Mouse (Mus musculus) intestine, embryonic 16.5 days (tissue): ENCODE measurements around the gene Lipc. TPM values are rescaled to one million over a fixed set of nuclear protein-coding genes. Genes with fewer than 3 reads are reported as not detected.
A peak's percentile ranks its signal among the peaks of the same experiment; 100 is the strongest.

Experiments used
- ATAC-seq: fragments of 200-750 bp; cut with Nextera tagmentation; 2 replicates; pipeline ENCODE4 v1.8.0; 2017; ENCODE audit warnings: moderate TSS enrichment, moderate library complexity
- H3K27ac ChIP-seq: fragments of 300-500 bp; sonication (generic); 2 replicates; pipeline ENCODE4 v1.5.1; 2014; ENCODE audit warnings: mild to moderate bottlenecking, low read length
- H3K27me3 ChIP-seq: fragments of 300-500 bp; sonication (generic); replicated peaks from 2 replicates; pipeline ENCODE4 v1.6.1; 2014; ENCODE audit warnings: low read length, control low read depth, mixed read lengths; ENCODE audit not compliant: control insufficient read depth, insufficient read depth
- H3K36me3 ChIP-seq: fragments of 300-500 bp; sonication (generic); 2 replicates; pipeline ENCODE4 v1.6.1; 2014; ENCODE audit warnings: low read length, control low read depth; ENCODE audit not compliant: control insufficient read depth, insufficient read depth
- H3K4me1 ChIP-seq: fragments of 300-500 bp; sonication (generic); 2 replicates; pipeline ENCODE4 v1.6.1; 2014; ENCODE audit warnings: low read length, control low read depth, mixed read lengths; ENCODE audit not compliant: control insufficient read depth, insufficient read depth
- H3K4me2 ChIP-seq: fragments of 300-500 bp; sonication (generic); 2 replicates; pipeline ENCODE4 v1.6.1; 2014; ENCODE audit warnings: low read depth, low read length, control low read depth
- H3K4me3 ChIP-seq: fragments of 300-500 bp; sonication (generic); 2 replicates; pipeline ENCODE4 v1.5.1; 2014; ENCODE audit warnings: mild to moderate bottlenecking, low read length
- H3K9ac ChIP-seq: fragments of 300-500 bp; sonication (generic); 2 replicates; pipeline ENCODE4 v1.6.1; 2014; ENCODE audit warnings: low read depth, low read length
- H3K9me3 ChIP-seq: fragments of 300-500 bp; sonication (generic); 2 replicates; pipeline ENCODE4 v1.6.1; 2016; ENCODE audit warnings: low read length, control low read depth; ENCODE audit not compliant: control insufficient read depth
- WGBS: fragments of 180-500 bp; shearing (Covaris S2); extraction: QIAGEN DNeasy Blood & Tissue Kit; methylation state at CpG from one replicate; pipeline ENCODE4 v1.1.7; 2014; 5-methylcytosine and 5-hydroxymethylcytosine counted together
- polyA plus RNA-seq: library from polyadenylated mRNA; unstranded; fragments of >200 nt; fragmentation: Nextera tagmentation; extraction: Ambion mirVana; gene quantifications from 2 replicates; pipeline ENCODE4 v1.2.1, GENCODE M21; 2015

Lipc gene
- polyA plus RNA-seq, 1 experiment from 2014 or later = 1.4 TPM

- H3K27ac ChIP-seq = no peak overlapping the region
- no peak for ATAC-seq
- no peak overlapping the region for H3K4me2 ChIP-seq
- no peaks in the 10 kb centered on the region for H3K27me3 ChIP-seq
- 60% methylated on average over 1 of the region's 1 CpGs for WGBS
- no peaks in the 10 kb centered on the region for H3K9me3 ChIP-seq
- no peak overlapping the region for H3K9ac ChIP-seq
- H3K4me3 ChIP-seq = no peak overlapping the region
- H3K4me1 ChIP-seq = 0 out of 2 replicates have a peak, but pooled peaks cover 2% of the 10 kb centered on the region
- H3K36me3 ChIP-seq = no peaks in the 10 kb centered on the region
Observed at GRCm38 (mm10) chr9:70977392-70977791, 25.4 kb upstream of the Lipc start.

GRCm38 (mm10) chr9:70975921-70976320 is 23.9 kb upstream of the Lipc start:
- H3K4me1 ChIP-seq = no peaks in the 10 kb centered on the region
- no peak for ATAC-seq
- H3K27ac ChIP-seq = no peak overlapping the region
- H3K36me3 ChIP-seq = no peaks in the 10 kb centered on the region
- 96% methylated on average over 2 of the region's 2 CpGs for WGBS
- no peak overlapping the region for H3K4me2 ChIP-seq
- no peak overlapping the region for H3K9ac ChIP-seq
- no peaks in the 10 kb centered on the region for H3K27me3 ChIP-seq
- no peaks in the 10 kb centered on the region for H3K9me3 ChIP-seq
- H3K4me3 ChIP-seq = no peak overlapping the region

GRCm38 (mm10) chr9:70973286-70973685 is 21.3 kb upstream of the Lipc start:
- no peak overlapping the region for H3K4me3 ChIP-seq
- no peak overlapping the region for H3K9ac ChIP-seq
- H3K36me3 ChIP-seq = no peaks in the 10 kb centered on the region
- H3K9me3 ChIP-seq = no peaks in the 10 kb centered on the region
- no peak overlapping the region for H3K27ac ChIP-seq
- peak; percentile 58; the same call in 1 of the 2 replicates for ATAC-seq
- no peaks in the 10 kb centered on the region for H3K27me3 ChIP-seq
- H3K4me2 ChIP-seq = no peak overlapping the region
- H3K4me1 ChIP-seq = no peaks in the 10 kb centered on the region

DNA sequence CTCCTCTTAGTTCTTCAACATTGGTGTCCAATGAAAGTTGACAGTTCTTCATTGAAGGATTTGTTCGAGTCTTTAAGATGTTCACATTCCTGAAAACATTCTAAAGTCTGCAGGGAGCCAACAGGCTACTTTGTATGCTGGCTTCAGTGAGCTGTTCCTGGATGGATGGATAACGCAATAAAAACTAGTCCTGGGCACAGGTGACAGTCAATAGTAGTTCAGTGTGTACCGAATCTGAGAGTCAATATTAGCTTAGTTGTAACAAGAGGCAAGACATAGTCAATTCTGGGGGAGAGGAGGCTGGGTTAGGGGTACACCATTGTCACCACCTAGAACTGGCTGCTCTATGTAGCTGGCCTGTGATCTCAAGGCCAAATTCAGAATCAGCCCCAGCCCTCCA is 17.2 kb upstream of the Lipc start:
- no peaks in the 10 kb centered on the region for H3K4me1 ChIP-seq
- no peaks in the 10 kb centered on the region for H3K9me3 ChIP-seq
- no peak overlapping the region for H3K4me2 ChIP-seq
- H3K9ac ChIP-seq = no peak overlapping the region
- H3K27ac ChIP-seq = no peak overlapping the region
- ATAC-seq = no peak
- no peaks in the 10 kb centered on the region for H3K27me3 ChIP-seq
- H3K4me3 ChIP-seq = no peak overlapping the region
- 54% methylated on average over 3 of the region's 3 CpGs for WGBS
- H3K36me3 ChIP-seq = no peaks in the 10 kb centered on the region

- no peaks in the 10 kb centered on the region for H3K4me1 ChIP-seq
Observed at GRCm38 (mm10) chr9:70965999-70966994, 14.3 kb upstream of the Lipc start.

GRCm38 (mm10) chr9:70965422-70965821 is 13.4 kb upstream of the Lipc start:
- Histone ChIP-seq H3K27ac (no peak overlapping the region), H3K9ac (no peak overlapping the region), H3K4me1 (no peaks in the 10 kb centered on the region), H3K27me3 (no peaks in the 10 kb centered on the region), H3K4me3 (no peak overlapping the region), H3K9me3 (no peaks in the 10 kb centered on the region), H3K4me2 (no peak overlapping the region), H3K36me3 (no peaks in the 10 kb centered on the region)
- ATAC-seq = no peak
- WGBS = 95% methylated on average over 2 of the region's 2 CpGs

More at GRCm38 (mm10) chr9:70965999-70966994, 14.3 kb upstream of the Lipc start:
- Histone ChIP-seq H3K27ac (no peak overlapping the region), H3K27me3 (no peaks in the 10 kb centered on the region), H3K4me3 (no peak overlapping the region), H3K4me2 (no peak overlapping the region), H3K36me3 (no peaks in the 10 kb centered on the region), H3K9ac (no peak overlapping the region), H3K9me3 (no peaks in the 10 kb centered on the region)
- no peak for ATAC-seq
- 69% methylated on average over 17 of the region's 17 CpGs for WGBS

- H3K36me3 ChIP-seq = no peaks in the 10 kb centered on the region
Observed at GRCm38 (mm10) chr9:70965011-70965410, 13.0 kb upstream of the Lipc start.

DNA sequence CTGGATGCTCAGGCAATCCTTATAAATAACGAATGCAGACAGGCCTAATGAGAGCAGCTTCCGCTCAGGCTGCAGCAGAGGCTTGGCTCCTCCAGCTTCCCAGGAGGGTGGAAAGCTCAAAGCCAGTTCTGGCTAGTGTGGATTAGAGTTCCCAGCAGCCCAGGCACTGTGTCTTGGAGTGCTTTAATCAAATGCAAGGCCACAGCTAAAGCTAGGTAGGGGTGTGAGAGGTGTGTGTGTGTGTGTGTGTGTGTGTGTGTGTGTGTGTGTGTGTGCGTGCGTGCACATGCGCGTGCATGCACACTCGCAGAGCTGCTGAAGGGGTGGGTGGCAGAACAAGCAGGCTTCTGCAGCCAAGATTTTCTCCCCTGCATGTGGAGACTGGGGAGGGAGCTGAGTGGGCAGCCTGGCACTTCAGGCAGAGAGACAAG is 11.4 kb upstream of the Lipc start:
- no peaks in the 10 kb centered on the region for H3K4me1 ChIP-seq
- 84% methylated on average over 7 of the region's 7 CpGs for WGBS

More at GRCm38 (mm10) chr9:70965011-70965410, 13.0 kb upstream of the Lipc start:
- no peak overlapping the region for H3K4me2 ChIP-seq
- H3K27me3 ChIP-seq = no peaks in the 10 kb centered on the region
- H3K4me1 ChIP-seq = no peaks in the 10 kb centered on the region
- no peak for ATAC-seq
- WGBS = 84% methylated on average over 4 of the region's 4 CpGs
- no peaks in the 10 kb centered on the region for H3K9me3 ChIP-seq
- H3K9ac ChIP-seq = no peak overlapping the region
- no peak overlapping the region for H3K27ac ChIP-seq
- no peak overlapping the region for H3K4me3 ChIP-seq

GRCm38 (mm10) chr9:70962781-70963455 is 10.9 kb upstream of the Lipc start:
- Histone ChIP-seq H3K4me2 (no peak overlapping the region), H3K36me3 (no peaks in the 10 kb centered on the region), H3K9me3 (no peaks in the 10 kb centered on the region), H3K9ac (no peak overlapping the region), H3K27ac (no peak overlapping the region), H3K4me1 (no peaks in the 10 kb centered on the region), H3K4me3 (no peak overlapping the region), H3K27me3 (no peaks in the 10 kb centered on the region)
- no peak for ATAC-seq
- 60% methylated on average over 2 of the region's 2 CpGs for WGBS

More for the DNA sequence above, 11.4 kb upstream of the Lipc start:
- ATAC-seq = no peak
- H3K4me3 ChIP-seq = no peak overlapping the region
- H3K27ac ChIP-seq = no peak overlapping the region
- H3K4me2 ChIP-seq = no peak overlapping the region
- H3K36me3 ChIP-seq = no peaks in the 10 kb centered on the region
- H3K9ac ChIP-seq = no peak overlapping the region
- H3K9me3 ChIP-seq = no peaks in the 10 kb centered on the region
- H3K27me3 ChIP-seq = no peaks in the 10 kb centered on the region
